Mouse (Mus musculus) adrenal gland, adult 18-20 months (tissue): ENCODE measurements around the gene Crygd. TPM values are rescaled to one million over a fixed set of nuclear protein-coding genes. Genes with fewer than 3 reads are reported as not detected.
A peak's percentile ranks its signal among the peaks of the same experiment; 100 is the strongest.
"Not testable (repeated sequence)": the region's sequence is repeated elsewhere in the genome, so short reads cannot be mapped to it uniquely, and the experiment has no call there.

Experiments used
- DNase-seq, 2 experiments: peaks; one replicate each; pipeline ENCODE4 v3.0.0; 2021 to 2022; ENCODE audit warnings: low spot score in 2 of 2
- long read RNA-seq, 2 experiments: library from polyadenylated mRNA; stranded (forward); transcript quantifications; one replicate each; pipeline ENCODE4 v2.0.0; 2021
- total RNA-seq, 2 experiments: library from RNA; stranded (reverse); gene quantifications; 1 replicate in 1 of 2; 2 replicates in 1 of 2; pipeline ENCODE4 v1.2.3; 2021

The Crygd gene
- not detected for total RNA-seq
- long read RNA-seq, experiment 1, result 0 reads
- long read RNA-seq, experiment 2, result 0 reads

GRCm38 (mm10) chr1:65063352-65063751 lies at the start of gene Crygd:
Crygd (minus strand) TSS chr1:65063452.
- no peak for DNase-seq

- peak in 1 of 2 experiments; percentile 35 for DNase-seq
Measured at GRCm38 (mm10) chr1:65112807-65113196, 49.5 kb upstream of the Crygd start.

GRCm38 (mm10) chr1:65112031-65112806 lies 49.0 kb upstream of the Crygd start:
- DNase-seq, result peak; percentile 66 to 72

- no peak for DNase-seq
Measured at GRCm38 (mm10) chr1:65109756-65110435, 46.6 kb upstream of the Crygd start.

- no peak for DNase-seq
Measured at GRCm38 (mm10) chr1:65109196-65109595, 45.9 kb upstream of the Crygd start.

- no peak for DNase-seq
Measured at GRCm38 (mm10) chr1:65107654-65108279, 44.5 kb upstream of the Crygd start.

- DNase-seq, result no peak
Measured at GRCm38 (mm10) chr1:65103273-65103672, 40.0 kb upstream of the Crygd start, which contains the start of gene Cryga. Cryga (minus strand) TSS chr1:65103373.

- no peak for DNase-seq
Measured at GRCm38 (mm10) chr1:65096953-65097352, 33.7 kb upstream of the Crygd start.

GRCm38 (mm10) chr1:65091566-65091965 lies 28.3 kb upstream of the Crygd start:
- DNase-seq, result no peak

GRCm38 (mm10) chr1:65090370-65090769 lies 27.1 kb upstream of the Crygd start:
- peak in 1 of 2 experiments; percentile 47 for DNase-seq

GRCm38 (mm10) chr1:65088567-65089356 lies 25.5 kb upstream of the Crygd start:
- no peak for DNase-seq

GRCm38 (mm10) chr1:65082188-65082587 lies 18.9 kb upstream of the Crygd start, which contains the start of gene Crygb:
Crygb (minus strand) TSS chr1:65082288.
- DNase-seq, result no peak

GRCm38 (mm10) chr1:65075607-65076006 lies 12.4 kb upstream of the Crygd start:
- DNase-seq, result no peak

- no peak for DNase-seq
Measured at GRCm38 (mm10) chr1:65073589-65073988, 10.3 kb upstream of the Crygd start, which contains the start of gene Crygc. Crygc (minus strand) TSS chr1:65073689.

GRCm38 (mm10) chr1:65067842-65068241 lies 4.6 kb upstream of the Crygd start:
- no peak for DNase-seq

- DNase-seq, result no peak
Measured at GRCm38 (mm10) chr1:65064201-65064600, 949 bp upstream of the Crygd start.

GRCm38 (mm10) chr1:65052140-65052539 lies 11.1 kb downstream of the Crygd start:
- no peak for DNase-seq

GRCm38 (mm10) chr1:65051696-65052095 lies 11.6 kb downstream of the Crygd start:
- DNase-seq, result no peak

GRCm38 (mm10) chr1:65050952-65051351 lies 12.3 kb downstream of the Crygd start, which contains the start of gene Cryge:
Cryge (minus strand) TSS chr1:65051149.
- not testable (repeated sequence) for DNase-seq

- no peak for DNase-seq
Measured at GRCm38 (mm10) chr1:65048781-65049180, 14.5 kb downstream of the Crygd start.
